Mouse (Mus musculus) heart, postnatal 0 days (tissue): Measurements from ENCODE around the gene Carmil1.

Experiments used
- CTCF ChIP-seq: IDR thresholded peaks from 2 replicates; pipeline ENCODE4 v1.5.1; 2016; ENCODE audit warnings: antibody characterized with exemption, control low read depth, low read depth
- EP300 ChIP-seq: IDR thresholded peaks from 2 replicates; pipeline ENCODE4 v1.6.1; 2016; ENCODE audit warnings: antibody characterized with exemption, low read depth

GRCm38 (mm10) chr13:24327201-24327600 is 46.6 kb upstream of the Carmil1 start, which contains the start of gene Cmah:
- TF ChIP-seq CTCF, result no peak
- TF ChIP-seq EP300, result no peak
